Mouse (Mus musculus) hindbrain, postnatal 0 days (tissue): ENCODE measurements around the gene Adra2c. TPM values are rescaled to one million over a fixed set of nuclear protein-coding genes. Genes with fewer than 3 reads are reported as not detected.

Source experiments
- ATAC-seq: fragments of 200-750 bp; cut with Nextera tagmentation; 2 replicates; pipeline ENCODE4 v1.8.0; 2017; ENCODE audit warnings: mild to moderate bottlenecking, moderate TSS enrichment, moderate library complexity
- DNase-seq: peaks from one replicate; pipeline ENCODE4 v3.0.0-alpha.2; 2015; ENCODE audit warnings: low spot score
- H3K27ac ChIP-seq: fragments of 300-500 bp; sonication (generic); 2 replicates; pipeline ENCODE4 v1.5.1; 2014; ENCODE audit warnings: mild to moderate bottlenecking
- H3K27me3 ChIP-seq: fragments of 300-500 bp; sonication (generic); 2 replicates; pipeline ENCODE4 v1.6.1; 2014; ENCODE audit warnings: low read length, mixed read lengths; ENCODE audit not compliant: insufficient read depth
- H3K36me3 ChIP-seq: fragments of 300-500 bp; sonication (generic); 2 replicates; pipeline ENCODE4 v1.6.1; 2014; ENCODE audit warnings: low read length, mixed read lengths; ENCODE audit not compliant: insufficient read depth
- H3K4me1 ChIP-seq: fragments of 300-500 bp; sonication (generic); 2 replicates; pipeline ENCODE4 v1.6.1; 2014; ENCODE audit warnings: antibody characterized with exemption, low read length, mixed read lengths; ENCODE audit not compliant: insufficient read depth
- H3K4me2 ChIP-seq: fragments of 300-500 bp; sonication (generic); 2 replicates; pipeline ENCODE4 v1.6.1; 2014; ENCODE audit warnings: low read depth, mild to moderate bottlenecking, low read length, moderate library complexity, mixed read lengths
- H3K4me3 ChIP-seq: fragments of 300-500 bp; sonication (generic); 2 replicates; pipeline ENCODE4 v1.5.1; 2014; ENCODE audit warnings: low read length
- H3K9ac ChIP-seq: fragments of 300-500 bp; sonication (generic); replicated peaks from 2 replicates; pipeline ENCODE4 v1.6.1; 2014; ENCODE audit warnings: mild to moderate bottlenecking, low read length, moderate library complexity, mixed read lengths
- H3K9me3 ChIP-seq: fragments of 300-500 bp; sonication (generic); 2 replicates; pipeline ENCODE4 v1.6.1; 2016; ENCODE audit warnings: low read length, mixed read lengths
- CTCF ChIP-seq: IDR thresholded peaks from 2 replicates; pipeline ENCODE4 v1.5.1; 2016; ENCODE audit warnings: antibody characterized with exemption, control low read depth, low read depth
- WGBS: fragments of 180-500 bp; shearing (Covaris S2); extraction: QIAGEN DNeasy Blood & Tissue Kit; methylation state at CpG from one replicate; pipeline ENCODE4 v1.1.7; 2014; 5-methylcytosine and 5-hydroxymethylcytosine counted together
- polyA plus RNA-seq: library from polyadenylated mRNA; unstranded; fragments of >200 nt; fragmentation: Nextera tagmentation; extraction: Ambion mirVana; gene quantifications from 2 replicates; pipeline ENCODE4 v1.2.1, GENCODE M21; 2015
- total RNA-seq: library from RNA; depleted of rRNA; stranded (reverse); fragments of >200 nt; gene quantifications from 2 replicates; pipeline ENCODE4 v1.2.3, GENCODE M21; 2014

The Adra2c gene
- total and polyA plus RNA-seq, 2 experiments from 2014 or later, result 1.8 to 33.1 TPM

GRCm38 (mm10) chr5:35280002-35280782 lies 2.1 kb downstream of the Adra2c start:
- peak; percentile 51 for TF ChIP-seq CTCF
- Histone ChIP-seq H3K9me3 (no peaks in the 10 kb centered on the region), H3K27me3 (peaks cover 27% of the 10 kb centered on the region), H3K4me2 (peak overlapping the region; percentile 85), H3K27ac (peak overlapping the region; percentile 75; the same call in 1 of the 2 replicates), H3K36me3 (no peaks in the 10 kb centered on the region), H3K4me1 (no peaks in the 10 kb centered on the region), H3K4me3 (peak overlapping the region; percentile 57), H3K9ac (peak overlapping the region; percentile 61)
- peak; percentile 72 for DNase-seq
- peak; percentile 66 for ATAC-seq
- 4% methylated on average over 72 of the region's 75 CpGs for WGBS

- Histone ChIP-seq H3K9ac (no peak overlapping the region), H3K4me1 (no peaks in the 10 kb centered on the region), H3K9me3 (no peaks in the 10 kb centered on the region), H3K36me3 (no peaks in the 10 kb centered on the region), H3K27ac (no peak overlapping the region; the same call in 1 of the 2 replicates), H3K4me3 (peak overlapping the region; percentile 57), H3K4me2 (peak overlapping the region; percentile 85), H3K27me3 (peaks cover 27% of the 10 kb centered on the region)
- WGBS, result 7% methylated on average over 39 of the region's 40 CpGs
- peak; percentile 31 for TF ChIP-seq CTCF
- ATAC-seq (0 out of 2 replicates have a peak, but pooled peaks have one; percentile 3), DNase-seq (peak; percentile 31)
Measured at GRCm38 (mm10) chr5:35280783-35281165, 2.7 kb downstream of the Adra2c start.

GRCm38 (mm10) chr5:35285281-35285680 lies 7.2 kb downstream of the Adra2c start:
- H3K9ac ChIP-seq, result no peak overlapping the region
- no peak overlapping the region for H3K27ac ChIP-seq
- no peak overlapping the region for H3K4me3 ChIP-seq
- no peak overlapping the region for H3K4me2 ChIP-seq
- H3K27me3 ChIP-seq, result peaks cover 11% of the 10 kb centered on the region
- no peak for TF ChIP-seq CTCF
- DNase-seq, result peak; percentile 20
- no peak for ATAC-seq
- 38% methylated on average over 3 of the region's 3 CpGs for WGBS
- no peaks in the 10 kb centered on the region for H3K36me3 ChIP-seq
- no peaks in the 10 kb centered on the region for H3K4me1 ChIP-seq
- no peaks in the 10 kb centered on the region for H3K9me3 ChIP-seq

- H3K9ac ChIP-seq, result no peak overlapping the region
- TF ChIP-seq CTCF, result no peak
- no peaks in the 10 kb centered on the region for H3K9me3 ChIP-seq
Measured at GRCm38 (mm10) chr5:35286190-35286589, 8.1 kb downstream of the Adra2c start.

GRCm38 (mm10) chr5:35299621-35300020 lies 21.5 kb downstream of the Adra2c start:
- no peak for TF ChIP-seq CTCF
- H3K4me3 ChIP-seq, result no peak overlapping the region
- no peaks in the 10 kb centered on the region; the same call in 1 of the 2 replicates for H3K4me1 ChIP-seq
- H3K4me2 ChIP-seq, result no peak overlapping the region
- H3K27ac ChIP-seq, result no peak overlapping the region
- H3K9ac ChIP-seq, result no peak overlapping the region
- H3K36me3 ChIP-seq, result no peaks in the 10 kb centered on the region
- ATAC-seq (no peak), DNase-seq (no peak)
- 15% methylated on average over 3 of the region's 3 CpGs for WGBS
- no peaks in the 10 kb centered on the region for H3K9me3 ChIP-seq
- no peaks in the 10 kb centered on the region for H3K27me3 ChIP-seq

More at GRCm38 (mm10) chr5:35286190-35286589, 8.1 kb downstream of the Adra2c start:
- ATAC-seq (no peak), DNase-seq (no peak)
- H3K36me3 ChIP-seq, result no peaks in the 10 kb centered on the region
- no peak overlapping the region for H3K4me2 ChIP-seq
- H3K27ac ChIP-seq, result no peak overlapping the region
- H3K4me1 ChIP-seq, result no peaks in the 10 kb centered on the region
- WGBS, result 58% methylated on average over 5 of the region's 5 CpGs
- H3K4me3 ChIP-seq, result no peak overlapping the region
- H3K27me3 ChIP-seq, result peaks cover 7% of the 10 kb centered on the region; the same call in 1 of the 2 replicates

- DNase-seq, result peak; percentile 27
- H3K4me2 ChIP-seq, result no peak overlapping the region
- ATAC-seq, result no peak
- peaks cover 5% of the 10 kb centered on the region for H3K4me1 ChIP-seq
- no peaks in the 10 kb centered on the region for H3K9me3 ChIP-seq
- 64% methylated on average over 3 of the region's 3 CpGs for WGBS
- no peaks in the 10 kb centered on the region for H3K36me3 ChIP-seq
- no peak for TF ChIP-seq CTCF
- H3K9ac ChIP-seq, result no peak overlapping the region
- no peaks in the 10 kb centered on the region for H3K27me3 ChIP-seq
- H3K27ac ChIP-seq, result no peak overlapping the region
- H3K4me3 ChIP-seq, result no peak overlapping the region
Measured at GRCm38 (mm10) chr5:35304191-35304590, 26.1 kb downstream of the Adra2c start.

GRCm38 (mm10) chr5:35305332-35305731 lies 27.2 kb downstream of the Adra2c start:
- peaks cover 5% of the 10 kb centered on the region for H3K4me1 ChIP-seq
- H3K27me3 ChIP-seq, result no peaks in the 10 kb centered on the region
- no peak overlapping the region for H3K4me2 ChIP-seq
- H3K27ac ChIP-seq, result peak overlapping the region; percentile 69; the same call in 1 of the 2 replicates
- ATAC-seq (peak; percentile 74), DNase-seq (peak; percentile 86)
- no peaks in the 10 kb centered on the region for H3K9me3 ChIP-seq
- H3K4me3 ChIP-seq, result no peak overlapping the region
- TF ChIP-seq CTCF, result no peak
- WGBS, result 45% methylated on average over 10 of the region's 10 CpGs
- no peak overlapping the region for H3K9ac ChIP-seq
- no peaks in the 10 kb centered on the region for H3K36me3 ChIP-seq
